Mouse (Mus musculus) liver, embryonic 14 days (tissue): ENCODE results near the gene Ankub1. TPM values are rescaled to one million over a fixed set of nuclear protein-coding genes. Genes with fewer than 3 reads are reported as not detected.

Source experiments
- polyA plus RNA-seq: library from polyadenylated mRNA; depleted of rRNA; stranded (reverse); fragments of >200 nt; gene quantifications from 2 replicates; pipeline ENCODE4 v1.2.3, GENCODE M21; 2012; rRNA removed

Ankub1 gene
- polyA plus RNA-seq, result 0.02 TPM in 2 replicates

GRCm38 (mm10) chr3:57692719-57693118, at the start of gene Ankub1:
Ankub1 (minus strand) TSS chr3:57692799.

GRCm38 (mm10) chr3:57735511-57736370, 43.1 kb upstream of the Ankub1 start, which contains the start of gene Rnf13:
Rnf13 (plus strand) TSS chr3:57736062.

DNA sequence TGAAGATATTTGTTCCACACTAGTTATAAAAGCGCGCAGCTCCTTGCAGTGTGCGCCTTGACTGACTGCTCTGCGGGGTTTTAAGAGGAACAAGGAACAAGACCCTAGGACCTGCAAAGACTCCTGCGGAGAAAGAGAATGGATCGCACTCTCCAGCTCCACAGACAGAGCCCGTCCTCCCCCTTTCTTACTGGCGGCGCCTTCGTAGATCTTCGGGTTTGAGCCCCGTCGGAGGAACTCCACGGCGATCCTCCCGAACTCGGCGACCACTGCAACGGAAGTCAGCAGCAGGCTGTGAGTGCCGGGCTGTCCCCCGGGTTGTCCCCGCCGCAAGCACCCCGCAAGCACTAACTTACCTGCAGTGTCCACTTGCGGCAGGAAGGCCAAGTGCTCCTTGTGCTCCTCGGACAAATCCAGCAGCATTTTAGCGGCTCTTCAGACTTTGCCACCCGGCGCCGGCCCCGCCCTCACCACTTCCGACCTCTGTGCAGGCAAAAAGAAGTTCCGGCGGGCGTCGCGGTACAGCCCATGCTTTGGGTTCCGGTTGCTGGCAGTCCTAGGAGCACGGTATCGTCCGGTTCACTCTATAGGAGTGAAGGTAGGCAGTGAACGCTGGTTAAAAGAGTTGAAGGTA, 41.3 kb downstream of the Ankub1 start, which contains the start of gene Commd2:
Gene Commd2, minus strand, starts transcription at position 485 of the 634 bp plus-strand sequence.

Other genes starting within 250 kb of the Ankub1 start
- 1.6 and 1.9 TPM in 2 replicates for gene Wwtr1, start 116.9 kb downstream of the Ankub1 start, polyA plus RNA-seq
- 18.1 and 21.9 TPM in 2 replicates for gene Commd2, start 41.1 kb downstream of the Ankub1 start, polyA plus RNA-seq
- 10.4 and 11.8 TPM in 2 replicates for gene Rnf13, start 43.3 kb upstream of the Ankub1 start, polyA plus RNA-seq
- gene Pfn2, start 155.3 kb upstream of the Ankub1 start, polyA plus RNA-seq, result 3.2 and 3.6 TPM in 2 replicates